Mouse (Mus musculus) myocyte (in vitro differentiated cells): ENCODE measurements around the gene Bmp3.

Experiments
- CEBPB ChIP-seq: IDR thresholded peaks from 2 replicates; pipeline ENCODE4 v1.6.1; 2011; ENCODE audit warnings: mild to moderate bottlenecking, moderate library complexity; ENCODE audit not compliant: poor library complexity, insufficient read depth, severe bottlenecking
- MAX ChIP-seq: IDR thresholded peaks from one replicate; pipeline ENCODE4 v1.6.1; 2011; ENCODE audit warnings: low read depth, mild to moderate bottlenecking, control low read depth
- MYOG ChIP-seq, 3 experiments: IDR thresholded peaks; one replicate each; pipeline ENCODE4 v1.6.1; 2011; ENCODE audit warnings: control low read depth in 2 of 3, low read depth in 2 of 3, mild to moderate bottlenecking in 2 of 3; ENCODE audit not compliant: insufficient read length in 2 of 3, control insufficient read depth in 1 of 3, insufficient read depth in 1 of 3
- POLR2A ChIP-seq: IDR thresholded peaks from one replicate; pipeline ENCODE4 v1.6.1; 2011; ENCODE audit warnings: low read depth, mild to moderate bottlenecking, control low read depth, moderate library complexity; ENCODE audit not compliant: insufficient read length
- TCF12 ChIP-seq: IDR thresholded peaks from one replicate; pipeline ENCODE4 v1.6.1; 2011; ENCODE audit warnings: mild to moderate bottlenecking, control low read depth; ENCODE audit not compliant: poor library complexity, insufficient read depth, severe bottlenecking

- TF ChIP-seq TCF12 (no peak), POLR2A (no peak), MAX (no peak), CEBPB (no peak), MYOG (IDR thresholded peaks at IDR 0.05; ENCODE audit: control insufficient read depth in 1 of 3, insufficient read depth in 1 of 3, insufficient read length in 2 of 3, low read depth in 2 of 3) (no peak)
These were observed 9.7 kb downstream of the Bmp3 start for GRCm38 (mm10) chr5:98863891-98864290.
